Mouse (Mus musculus) liver, postnatal 0 days (tissue): ENCODE measurements around the gene Selenof. TPM values are rescaled to one million over a fixed set of nuclear protein-coding genes. Genes with fewer than 3 reads are reported as not detected.

Source experiments
- ATAC-seq: fragments of 200-750 bp; cut with Nextera tagmentation; 2 replicates; pipeline ENCODE4 v1.8.0; 2017; ENCODE audit warnings: mild to moderate bottlenecking, moderate library complexity
- DNase-seq: peaks from one replicate; pipeline ENCODE4 v3.0.0-alpha.2; 2016
- H3K27ac ChIP-seq: fragments of 300-500 bp; sonication (generic); 2 replicates; pipeline ENCODE4 v1.5.1; 2014; ENCODE audit warnings: antibody characterized with exemption, moderate library complexity, mild to moderate bottlenecking, low read depth
- H3K27me3 ChIP-seq: fragments of 300-500 bp; sonication (generic); 2 replicates; pipeline ENCODE4 v1.6.1; 2014; ENCODE audit warnings: low read length, control low read depth, mixed read lengths; ENCODE audit not compliant: insufficient read depth
- H3K36me3 ChIP-seq: fragments of 300-500 bp; sonication (generic); replicated peaks from 2 replicates; pipeline ENCODE4 v1.6.1; 2014; ENCODE audit warnings: mild to moderate bottlenecking, control low read depth, low read length, moderate library complexity, mixed read lengths; ENCODE audit not compliant: insufficient read depth
- H3K4me1 ChIP-seq: fragments of 300-500 bp; sonication (generic); 2 replicates; pipeline ENCODE4 v1.6.1; 2014; ENCODE audit warnings: antibody characterized with exemption, mild to moderate bottlenecking, control low read depth; ENCODE audit not compliant: insufficient read depth
- H3K4me2 ChIP-seq: fragments of 300-500 bp; sonication (generic); 2 replicates; pipeline ENCODE4 v1.6.1; 2014; ENCODE audit warnings: low read depth, mild to moderate bottlenecking, low read length, moderate library complexity, mixed read lengths
- H3K4me3 ChIP-seq: fragments of 300-500 bp; sonication (generic); 2 replicates; pipeline ENCODE4 v1.5.1; 2014; ENCODE audit warnings: low read depth, low read length
- H3K9ac ChIP-seq: fragments of 300-500 bp; sonication (generic); replicated peaks from 2 replicates; pipeline ENCODE4 v1.6.1; 2014; ENCODE audit warnings: mild to moderate bottlenecking, moderate library complexity
- H3K9me3 ChIP-seq: fragments of 300-500 bp; sonication (generic); 2 replicates; pipeline ENCODE4 v1.6.1; 2016; ENCODE audit warnings: mild to moderate bottlenecking, control low read depth, low read length, mixed read lengths
- CTCF ChIP-seq: sonication (generic); IDR thresholded peaks from 2 replicates; pipeline ENCODE4 v1.5.1; 2016; ENCODE audit warnings: antibody characterized with exemption, low read depth
- EP300 ChIP-seq: IDR thresholded peaks from 2 replicates; pipeline ENCODE4 v1.6.1; 2016; ENCODE audit warnings: antibody characterized with exemption, low read depth, mild to moderate bottlenecking
- WGBS: fragments of 180-500 bp; shearing (Covaris S2); extraction: QIAGEN DNeasy Blood & Tissue Kit; methylation state at CpG from one replicate; pipeline ENCODE4 v1.1.7; 2014; ENCODE audit not compliant: insufficient replicate concordance; 5-methylcytosine and 5-hydroxymethylcytosine counted together
- polyA plus RNA-seq: library from polyadenylated mRNA; unstranded; fragments of >200 nt; fragmentation: Nextera tagmentation; extraction: Ambion mirVana; gene quantifications from 2 replicates; pipeline ENCODE4 v1.2.1, GENCODE M21; 2015

The Selenof gene
- polyA plus RNA-seq, 1 experiment from 2014 or later, result 284 TPM

DNA sequence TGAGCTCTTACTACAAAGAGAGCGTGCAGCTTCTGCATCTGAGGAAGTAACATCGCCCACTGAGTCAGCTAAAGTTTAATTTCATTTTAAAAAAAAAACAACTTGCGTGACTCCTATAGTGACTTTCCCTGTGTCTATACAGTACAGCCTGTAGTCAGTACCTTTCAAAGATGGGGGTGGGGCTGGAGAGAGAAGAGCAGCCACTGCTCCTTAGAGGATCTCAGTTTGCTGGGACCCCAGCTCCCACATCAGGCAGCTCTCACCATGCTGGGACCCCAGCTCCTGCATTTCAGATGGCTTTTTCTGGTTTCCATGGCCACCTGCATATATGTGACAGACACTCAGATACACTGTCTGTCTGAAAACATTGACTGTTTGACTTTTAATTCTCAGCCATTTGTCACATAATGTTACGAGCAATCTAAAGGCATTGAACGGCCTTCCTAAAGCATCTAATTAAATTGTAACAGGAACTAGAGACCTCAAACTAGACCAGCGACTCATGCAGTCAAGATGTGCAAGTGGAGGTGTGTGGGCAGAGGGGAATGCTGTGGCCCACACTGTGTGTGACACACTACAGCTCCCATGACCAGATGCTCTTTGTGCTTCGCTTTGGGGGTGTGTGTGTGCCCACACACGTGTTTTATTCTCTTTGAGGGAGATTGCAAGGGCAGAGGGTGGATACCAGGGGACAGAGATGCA is 19.2 kb downstream of the Selenof start:
- 75% methylated on average over 8 of the region's 8 CpGs for WGBS
- Histone ChIP-seq H3K9me3 (no peaks in the 10 kb centered on the region), H3K4me2 (no peak overlapping the region), H3K36me3 (peaks cover 35% of the 10 kb centered on the region), H3K9ac (no peak overlapping the region), H3K27ac (no peak overlapping the region), H3K4me1 (peaks cover 26% of the 10 kb centered on the region), H3K27me3 (no peaks in the 10 kb centered on the region), H3K4me3 (no peak overlapping the region)
- DNase-seq (no peak), ATAC-seq (no peak)
- TF ChIP-seq CTCF (no peak), EP300 (no peak)

GRCm38 (mm10) chr3:144592992-144593785 is 23.1 kb downstream of the Selenof start:
- H3K36me3 ChIP-seq, result peaks cover 44% of the 10 kb centered on the region
- no peak for DNase-seq
- ATAC-seq, result no peak

GRCm38 (mm10) chr3:144597121-144597520 is 27.0 kb downstream of the Selenof start:
- H3K27me3 ChIP-seq, result no peaks in the 10 kb centered on the region
- H3K27ac ChIP-seq, result no peak overlapping the region
- H3K36me3 ChIP-seq, result peaks cover 34% of the 10 kb centered on the region
- no peaks in the 10 kb centered on the region for H3K9me3 ChIP-seq
- H3K4me2 ChIP-seq, result no peak overlapping the region
- no peak for ATAC-seq
- no peak overlapping the region for H3K4me3 ChIP-seq
- no peak overlapping the region for H3K9ac ChIP-seq
- TF ChIP-seq CTCF, result no peak
- TF ChIP-seq EP300, result no peak
- WGBS, result 85% methylated on average over 4 of the region's 4 CpGs
- no peaks in the 10 kb centered on the region for H3K4me1 ChIP-seq
- no peak for DNase-seq

More at GRCm38 (mm10) chr3:144592992-144593785, 23.1 kb downstream of the Selenof start:
- Histone ChIP-seq H3K9ac (no peak overlapping the region), H3K4me3 (no peak overlapping the region), H3K9me3 (no peaks in the 10 kb centered on the region), H3K4me1 (no peaks in the 10 kb centered on the region), H3K4me2 (no peak overlapping the region), H3K27me3 (no peaks in the 10 kb centered on the region), H3K27ac (no peak overlapping the region)
- 78% methylated on average over 9 of the region's 9 CpGs for WGBS
- no peak for TF ChIP-seq CTCF
- TF ChIP-seq EP300, result no peak

- Histone ChIP-seq H3K4me1 (no peaks in the 10 kb centered on the region), H3K27me3 (no peaks in the 10 kb centered on the region), H3K9ac (no peak overlapping the region), H3K36me3 (peaks cover 29% of the 10 kb centered on the region), H3K9me3 (no peaks in the 10 kb centered on the region), H3K4me2 (no peak overlapping the region), H3K27ac (no peak overlapping the region), H3K4me3 (no peak overlapping the region)
- no peak for TF ChIP-seq EP300
- TF ChIP-seq CTCF, result no peak
- ATAC-seq (no peak), DNase-seq (no peak)
- WGBS, result 85% methylated on average over 12 of the region's 12 CpGs
Measured at GRCm38 (mm10) chr3:144597790-144598467, 27.8 kb downstream of the Selenof start.

GRCm38 (mm10) chr3:144602413-144602812 is 32.3 kb downstream of the Selenof start:
- H3K4me2 ChIP-seq, result no peak overlapping the region
- H3K9me3 ChIP-seq, result no peaks in the 10 kb centered on the region
- H3K4me1 ChIP-seq, result no peaks in the 10 kb centered on the region
- 0 out of 2 replicates have a peak, but pooled peaks cover 8% of the 10 kb centered on the region for H3K36me3 ChIP-seq
- WGBS, result 72% methylated on average over 4 of the region's 4 CpGs
- no peak for ATAC-seq
- TF ChIP-seq EP300 (no peak), CTCF (no peak)
- H3K9ac ChIP-seq, result no peak overlapping the region
- DNase-seq, result no peak
- H3K4me3 ChIP-seq, result no peak overlapping the region
- H3K27ac ChIP-seq, result no peak overlapping the region
- H3K27me3 ChIP-seq, result no peaks in the 10 kb centered on the region

DNA sequence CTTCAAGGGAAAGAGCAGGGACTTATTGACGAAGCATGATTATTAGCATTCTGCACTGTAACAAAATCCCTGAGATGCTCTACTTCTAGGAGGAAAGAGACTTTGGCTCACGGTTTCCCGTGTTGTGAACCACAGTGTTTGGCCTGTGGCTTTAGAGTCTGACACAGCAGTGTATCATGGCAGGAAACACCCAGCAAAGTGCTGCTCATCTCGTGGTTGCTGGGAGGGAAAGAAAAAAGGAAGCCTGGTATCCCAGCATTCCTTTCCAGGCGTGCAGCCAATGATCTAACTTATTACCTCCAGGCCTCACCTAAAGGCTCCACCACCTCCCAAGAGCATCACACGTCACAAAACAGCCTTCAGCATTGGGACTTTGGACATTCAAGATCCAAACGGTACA is 32.7 kb downstream of the Selenof start:
- 63% methylated on average over 7 of the region's 7 CpGs for WGBS
- Histone ChIP-seq H3K27ac (no peak overlapping the region), H3K27me3 (no peaks in the 10 kb centered on the region), H3K4me1 (no peaks in the 10 kb centered on the region), H3K4me3 (no peak overlapping the region), H3K9ac (no peak overlapping the region), H3K4me2 (no peak overlapping the region), H3K9me3 (no peaks in the 10 kb centered on the region), H3K36me3 (0 out of 2 replicates have a peak, but pooled peaks cover 8% of the 10 kb centered on the region)
- no peak for ATAC-seq
- TF ChIP-seq CTCF, result no peak
- no peak for TF ChIP-seq EP300
- DNase-seq, result no peak
